Mouse (Mus musculus): ENCODE measurements around the gene Apobr. TPM values are rescaled to one million over a fixed set of nuclear protein-coding genes. Genes with fewer than 3 reads are reported as not detected.

Apobr gene
- polyA plus RNA-seq, 1 experiment: 0.87 TPM

DNA sequence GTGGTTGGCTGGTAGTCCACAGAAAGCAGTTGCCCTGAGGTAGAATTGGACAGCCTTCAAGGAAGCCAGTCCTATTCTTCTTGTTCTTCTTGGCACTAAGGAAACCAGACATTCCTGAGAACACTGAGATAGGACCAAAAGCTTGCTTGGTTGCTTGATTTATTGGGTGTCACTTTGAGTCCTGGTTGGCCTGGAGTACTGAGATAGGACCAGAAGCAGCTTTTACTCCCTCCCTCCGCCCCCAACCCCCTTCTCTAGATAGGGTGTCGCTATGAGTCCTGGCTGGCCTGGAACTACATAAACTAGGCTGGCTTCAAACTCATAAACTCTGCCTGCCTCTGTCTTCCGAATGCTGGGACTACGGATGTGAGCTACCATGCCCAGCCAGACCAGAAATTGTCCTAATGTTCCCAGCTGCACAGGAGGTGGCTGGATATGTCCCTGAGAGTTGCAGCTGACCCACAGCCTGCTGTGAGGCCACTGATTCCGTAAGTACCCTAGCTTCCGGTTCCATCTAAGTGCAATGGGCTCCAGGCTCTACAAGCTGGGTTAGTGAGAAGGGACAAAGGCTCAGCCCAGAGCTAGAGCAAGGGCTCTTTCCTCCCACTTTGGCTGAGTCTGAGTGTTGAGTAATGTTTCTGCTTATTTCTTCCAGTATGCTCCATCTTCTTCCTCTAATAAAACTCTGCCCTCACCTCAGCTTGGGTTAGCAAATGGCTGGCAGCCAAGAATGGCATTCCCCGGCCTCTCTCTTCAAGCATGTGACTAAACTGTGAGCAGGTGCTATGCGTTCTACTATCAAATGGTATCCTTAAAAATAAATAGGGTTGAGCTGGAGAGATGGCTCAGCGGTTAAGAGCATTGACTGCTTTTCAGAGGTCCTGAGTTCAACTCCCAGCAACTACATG lies 37.0 kb downstream of the Apobr start:
- 72% methylated on average over 9 of the region's 9 CpGs for WGBS
- peaks cover 4% of the 10 kb centered on the region; the same call in 1 of the 2 replicates for H3K4me1 ChIP-seq (ENCODE audit: control insufficient read depth, insufficient read depth, low read length)
- DNase-seq: no peak

DNA sequence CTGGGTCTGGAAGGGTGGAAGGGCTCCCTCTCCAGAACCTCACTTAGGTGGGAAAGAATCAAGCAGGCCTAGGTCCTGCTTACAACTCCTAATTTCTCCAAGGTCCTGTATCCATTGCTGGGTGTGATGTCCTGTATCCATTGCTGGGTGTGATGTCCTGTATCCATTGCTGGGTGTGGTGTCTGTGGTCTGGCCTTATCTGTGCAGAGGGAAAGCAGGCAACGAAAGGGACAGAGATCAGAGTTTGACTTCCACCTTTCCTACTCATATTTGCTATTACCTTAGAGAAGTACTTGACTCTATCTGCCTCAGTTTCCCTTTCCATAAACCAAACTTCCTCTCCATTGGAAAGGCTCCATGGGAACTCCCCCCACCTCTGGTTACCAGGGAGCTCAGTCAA lies 38.6 kb downstream of the Apobr start:
- TF ChIP-seq POLR2A (IDR thresholded peaks at IDR 0.05; ENCODE audit: borderline replicate concordance, insufficient read depth, low read length) (no peak), CTCF (IDR thresholded peaks at IDR 0.05; ENCODE audit: borderline replicate concordance, insufficient read depth, low read depth, low read length) (no peak)

More for the DNA sequence above, 37.0 kb downstream of the Apobr start:
- Histone ChIP-seq H3K4me3 (replicated peaks; ENCODE audit: insufficient read depth, low read depth, low read length) (no peak overlapping the region), H3K27ac (ENCODE audit: insufficient read depth, low read length) (no peak overlapping the region), H3K27me3 (ENCODE audit: control insufficient read depth, insufficient read depth, low read length) (no peaks in the 10 kb centered on the region)
- TF ChIP-seq POLR2A (IDR thresholded peaks at IDR 0.05; ENCODE audit: borderline replicate concordance, insufficient read depth, low read length) (no peak), CTCF (IDR thresholded peaks at IDR 0.05; ENCODE audit: borderline replicate concordance, insufficient read depth, low read depth, low read length) (no peak)

DNA sequence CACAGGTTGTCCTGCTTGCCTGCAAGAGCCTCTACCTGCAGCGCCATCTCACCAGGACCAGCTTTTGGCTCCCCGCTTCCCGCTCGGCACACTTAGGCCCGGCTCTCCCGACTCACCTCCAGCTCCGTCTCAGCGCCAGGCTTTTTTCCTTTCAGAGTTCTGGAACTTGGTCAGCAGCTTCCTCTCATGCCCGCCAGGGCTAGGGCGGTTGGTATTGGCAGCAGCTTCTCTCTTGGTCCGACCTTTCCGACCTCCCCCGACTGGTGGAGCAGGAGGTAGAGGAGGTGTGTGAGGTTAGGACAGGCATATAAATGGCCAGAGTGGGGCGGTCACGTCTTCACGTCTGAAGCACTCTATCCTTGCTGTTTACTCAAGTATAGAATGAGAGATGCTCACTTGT lies 40.0 kb downstream of the Apobr start:
- 68% methylated on average over 16 of the region's 16 CpGs for WGBS

More for the DNA sequence above, 38.6 kb downstream of the Apobr start:
- 88% methylated on average over 1 of the region's 1 CpGs for WGBS
- DNase-seq: no peak
- H3K4me3 ChIP-seq (replicated peaks; ENCODE audit: insufficient read depth, low read depth, low read length): no peak overlapping the region
- H3K27ac ChIP-seq (ENCODE audit: insufficient read depth, low read length): no peak overlapping the region
- H3K27me3 ChIP-seq (ENCODE audit: control insufficient read depth, insufficient read depth, low read length): no peaks in the 10 kb centered on the region
- peaks cover 4% of the 10 kb centered on the region; the same call in 1 of the 2 replicates for H3K4me1 ChIP-seq (ENCODE audit: control insufficient read depth, insufficient read depth, low read length)

DNA sequence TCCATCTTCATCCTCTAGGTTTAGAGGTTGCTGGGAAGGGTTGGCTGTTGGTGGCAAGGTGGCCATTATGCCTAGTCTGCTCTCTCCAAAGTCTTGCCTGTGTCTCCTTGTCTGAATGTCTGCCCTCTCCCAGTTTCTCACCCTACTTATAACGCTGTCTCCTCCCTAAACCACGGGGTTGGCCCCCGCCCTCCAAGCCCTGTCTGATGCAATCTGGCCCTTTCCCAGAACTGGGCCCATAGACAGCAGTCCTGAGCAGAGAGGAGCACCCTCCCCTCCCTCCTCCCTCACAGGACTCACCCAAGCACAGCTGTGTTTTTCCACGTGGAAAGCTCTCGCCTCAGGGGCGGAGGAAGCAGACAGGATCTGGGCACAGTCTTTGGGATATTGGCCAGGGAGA lies 40.6 kb downstream of the Apobr start:
- DNase-seq: peak in 1 of 2 experiments; percentile 19
- no peak overlapping the region for H3K27ac ChIP-seq (ENCODE audit: insufficient read depth, low read length)
- TF ChIP-seq POLR2A (IDR thresholded peaks at IDR 0.05; ENCODE audit: borderline replicate concordance, insufficient read depth, low read length) (no peak), CTCF (IDR thresholded peaks at IDR 0.05; ENCODE audit: borderline replicate concordance, insufficient read depth, low read depth, low read length) (no peak)
- peaks cover 4% of the 10 kb centered on the region; the same call in 1 of the 2 replicates for H3K4me1 ChIP-seq (ENCODE audit: control insufficient read depth, insufficient read depth, low read length)
- H3K4me3 ChIP-seq (replicated peaks; ENCODE audit: insufficient read depth, low read depth, low read length): no peak overlapping the region
- WGBS: 22% methylated on average over 6 of the region's 6 CpGs
- no peaks in the 10 kb centered on the region for H3K27me3 ChIP-seq (ENCODE audit: control insufficient read depth, insufficient read depth, low read length)

More for the DNA sequence above, 40.0 kb downstream of the Apobr start:
- TF ChIP-seq POLR2A (IDR thresholded peaks at IDR 0.05; ENCODE audit: borderline replicate concordance, insufficient read depth, low read length) (no peak), CTCF (IDR thresholded peaks at IDR 0.05; ENCODE audit: borderline replicate concordance, insufficient read depth, low read depth, low read length) (no peak)
- no peak for DNase-seq
- H3K27ac ChIP-seq (ENCODE audit: insufficient read depth, low read length): no peak overlapping the region
- no peak overlapping the region for H3K4me3 ChIP-seq (replicated peaks; ENCODE audit: insufficient read depth, low read depth, low read length)
- H3K27me3 ChIP-seq (ENCODE audit: control insufficient read depth, insufficient read depth, low read length): no peaks in the 10 kb centered on the region
- peaks cover 4% of the 10 kb centered on the region; the same call in 1 of the 2 replicates for H3K4me1 ChIP-seq (ENCODE audit: control insufficient read depth, insufficient read depth, low read length)

DNA sequence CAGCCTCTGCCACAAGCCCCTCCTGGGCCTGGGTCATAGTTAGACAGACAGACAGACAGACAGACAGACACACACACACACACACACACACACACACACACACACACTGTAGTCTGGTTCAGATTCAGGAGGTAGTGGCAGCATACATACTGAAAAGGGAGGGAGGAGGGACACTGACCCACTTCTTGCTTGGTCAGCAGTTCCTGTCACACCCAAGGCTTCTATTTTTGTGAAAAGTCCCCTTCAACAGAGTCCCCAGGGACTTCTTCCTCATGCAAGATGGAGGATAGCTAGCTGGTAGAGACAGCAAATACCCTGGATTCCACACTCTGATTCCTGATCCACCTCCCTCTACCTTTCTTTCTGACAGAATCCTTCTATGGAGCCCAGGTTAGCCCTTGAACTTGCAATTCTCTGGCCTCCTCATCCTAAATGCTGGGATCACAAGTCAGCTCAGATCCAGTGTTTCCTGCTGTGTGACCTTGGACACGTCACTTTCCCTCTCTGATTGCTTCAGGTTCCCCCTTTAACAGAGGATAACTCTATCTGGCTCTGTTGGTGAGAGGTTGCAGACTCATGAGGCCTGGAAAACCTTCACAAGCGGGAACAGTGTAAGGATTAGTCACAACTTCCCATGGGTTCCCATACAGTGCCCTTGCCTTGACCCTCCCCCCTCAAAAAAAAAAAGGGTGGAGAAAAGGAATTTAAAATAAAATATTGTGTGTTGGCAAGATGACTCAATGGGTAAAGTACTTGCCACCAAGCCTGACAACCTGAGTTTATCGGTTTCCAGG lies 41.3 kb downstream of the Apobr start:
- Histone ChIP-seq H3K4me3 (replicated peaks; ENCODE audit: insufficient read depth, low read depth, low read length) (no peak overlapping the region), H3K4me1 (ENCODE audit: control insufficient read depth, insufficient read depth, low read length) (peaks cover 4% of the 10 kb centered on the region; the same call in 1 of the 2 replicates), H3K27me3 (ENCODE audit: control insufficient read depth, insufficient read depth, low read length) (no peaks in the 10 kb centered on the region), H3K27ac (ENCODE audit: insufficient read depth, low read length) (no peak overlapping the region)
- WGBS: 89% methylated on average over 3 of the region's 3 CpGs
- DNase-seq: no peak
- no peak for TF ChIP-seq CTCF (IDR thresholded peaks at IDR 0.05; ENCODE audit: borderline replicate concordance, insufficient read depth, low read depth, low read length)
- TF ChIP-seq POLR2A (IDR thresholded peaks at IDR 0.05; ENCODE audit: borderline replicate concordance, insufficient read depth, low read length): no peak

DNA sequence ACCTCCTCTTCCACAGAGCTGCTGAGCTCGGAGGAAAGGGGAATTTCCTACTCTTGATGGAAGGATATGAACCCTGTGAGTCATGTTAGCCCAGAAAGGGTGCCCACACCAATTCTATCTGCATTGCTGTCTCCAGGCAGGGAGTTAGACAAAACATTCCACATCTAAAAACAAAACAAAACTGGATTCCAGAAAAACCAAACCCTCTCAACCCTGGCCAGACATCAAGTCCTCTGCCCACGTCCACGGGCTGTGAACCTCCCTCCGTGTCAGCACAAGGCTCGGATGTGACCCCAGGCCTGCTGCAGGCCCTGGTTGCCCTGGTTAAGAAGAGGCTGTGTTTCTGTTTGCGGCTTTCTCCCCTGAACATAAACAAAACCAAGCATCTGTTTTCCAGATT lies 43.4 kb downstream of the Apobr start:
- 78% methylated on average over 6 of the region's 6 CpGs for WGBS

DNA sequence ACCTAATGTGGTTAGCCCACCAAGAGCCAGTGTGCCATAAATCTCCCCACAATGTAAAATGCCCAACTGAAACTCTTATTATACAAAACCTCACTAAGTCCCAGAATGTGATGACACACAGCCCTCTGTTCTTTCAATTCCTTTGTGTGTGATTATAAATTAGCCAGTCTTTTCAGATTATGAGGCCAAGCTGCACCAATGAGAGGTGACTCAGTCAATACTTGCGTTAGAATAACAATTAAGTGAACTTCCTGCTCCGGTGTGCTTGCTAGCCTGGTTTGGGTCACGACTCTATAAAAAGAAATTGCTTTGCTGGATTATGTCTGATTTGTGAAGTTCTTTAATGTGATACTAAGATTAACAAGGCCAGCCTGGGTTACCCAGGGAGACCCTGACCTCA lies 45.2 kb downstream of the Apobr start:
- WGBS: 57% methylated on average over 3 of the region's 3 CpGs
- no peak for DNase-seq
- TF ChIP-seq CTCF (IDR thresholded peaks at IDR 0.05; ENCODE audit: borderline replicate concordance, insufficient read depth, low read depth, low read length) (no peak), POLR2A (IDR thresholded peaks at IDR 0.05; ENCODE audit: borderline replicate concordance, insufficient read depth, low read length) (no peak)
- H3K4me1 ChIP-seq (ENCODE audit: control insufficient read depth, insufficient read depth, low read length): peaks cover 4% of the 10 kb centered on the region; the same call in 1 of the 2 replicates
- H3K4me3 ChIP-seq (replicated peaks; ENCODE audit: insufficient read depth, low read depth, low read length): no peak overlapping the region
- H3K27ac ChIP-seq (ENCODE audit: insufficient read depth, low read length): no peak overlapping the region
- H3K27me3 ChIP-seq (ENCODE audit: control insufficient read depth, insufficient read depth, low read length): no peaks in the 10 kb centered on the region

More for the DNA sequence above, 43.4 kb downstream of the Apobr start:
- DNase-seq: no peak
- Histone ChIP-seq H3K4me3 (replicated peaks; ENCODE audit: insufficient read depth, low read depth, low read length) (no peak overlapping the region), H3K27ac (ENCODE audit: insufficient read depth, low read length) (no peak overlapping the region), H3K27me3 (ENCODE audit: control insufficient read depth, insufficient read depth, low read length) (no peaks in the 10 kb centered on the region), H3K4me1 (ENCODE audit: control insufficient read depth, insufficient read depth, low read length) (peaks cover 4% of the 10 kb centered on the region; the same call in 1 of the 2 replicates)
- no peak for TF ChIP-seq POLR2A (IDR thresholded peaks at IDR 0.05; ENCODE audit: borderline replicate concordance, insufficient read depth, low read length)
- no peak for TF ChIP-seq CTCF (IDR thresholded peaks at IDR 0.05; ENCODE audit: borderline replicate concordance, insufficient read depth, low read depth, low read length)
